Mouse (Mus musculus) small intestine, adult 2 months (tissue): ENCODE measurements at regions not wholly inside any gene's neighbourhood (a gene's known extent, or its start where the extent isn't known, plus 50 kb on each side); places are given as distances from the start of the nearest gene placed in this dataset.
"Not testable (repeated sequence)": the region's sequence is repeated elsewhere in the genome, so short reads cannot be mapped to it uniquely, and the experiment has no call there.

Experiments
- CTCF ChIP-seq: fragments of 200-500 bp; IDR thresholded peaks from 2 replicates; pipeline ENCODE4 v1.5.1; 2012; ENCODE audit warnings: low read depth, mild to moderate bottlenecking, control low read depth, inconsistent platforms, low read length, moderate library complexity, mixed read lengths; ENCODE audit not compliant: insufficient replicate concordance, insufficient read length; ENCODE audit errors: extremely low read depth
- POLR2A ChIP-seq: fragments of 200-500 bp; IDR thresholded peaks from 2 replicates; pipeline ENCODE4 v1.6.1; 2012; ENCODE audit warnings: low read depth, mild to moderate bottlenecking, control low read depth, inconsistent platforms, low read length, moderate library complexity

DNA sequence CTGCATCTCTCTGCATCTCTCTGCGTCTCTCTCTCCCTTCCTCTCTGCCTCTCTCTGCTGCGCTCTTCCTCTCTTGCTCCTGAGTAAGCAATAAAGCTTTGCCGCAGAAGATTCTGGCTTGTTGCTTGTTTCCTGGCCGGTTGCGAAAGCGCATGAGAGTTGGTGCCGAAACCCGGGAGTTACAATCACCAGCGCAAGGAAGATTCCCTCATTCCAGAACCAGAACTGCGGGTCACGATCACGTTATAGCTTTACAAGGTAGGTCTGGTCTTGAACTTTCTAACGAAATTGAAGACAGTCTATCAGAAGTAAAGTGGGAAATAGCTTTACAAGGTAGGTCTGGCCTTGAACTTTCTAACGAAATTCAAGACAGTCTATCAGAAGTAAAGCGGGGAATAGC is 217.9 kb upstream of the Ptprz1 start:
- TF ChIP-seq CTCF, POLR2A: not testable (repeated sequence)
